Mouse (Mus musculus): ENCODE results near the gene Bcl10. TPM values are rescaled to one million over a fixed set of nuclear protein-coding genes. Genes with fewer than 3 reads are reported as not detected.
"Not testable (repeated sequence)": the region's sequence is repeated elsewhere in the genome, so short reads cannot be mapped to it uniquely, and the experiment has no call there.

Gene Bcl10
- polyA plus RNA-seq, 1 experiment, result 14.0 TPM

DNA sequence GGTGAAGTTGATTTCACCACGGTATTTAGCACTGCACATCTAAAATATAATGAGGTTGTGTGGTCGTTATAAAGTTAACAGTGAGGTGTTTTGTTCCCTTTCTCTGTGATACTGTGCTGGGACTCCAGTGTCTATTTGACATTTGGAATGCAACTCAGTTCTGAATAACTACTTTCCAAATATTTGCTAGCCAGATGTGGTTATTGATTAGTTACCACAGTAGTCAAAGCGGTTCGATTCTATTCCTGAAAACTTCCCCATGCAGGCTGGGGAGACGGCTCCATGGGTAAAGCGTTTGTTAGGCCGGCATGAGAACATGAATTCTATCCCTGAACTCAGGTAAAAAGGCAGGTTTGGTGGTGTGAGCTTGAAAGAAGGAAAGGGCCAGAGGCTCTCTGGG is 10.1 kb upstream of the Bcl10 start:
- DNase-seq (ENCODE audit: extremely low spot score in 1 of 2, low spot score in 1 of 2), result no peak

DNA sequence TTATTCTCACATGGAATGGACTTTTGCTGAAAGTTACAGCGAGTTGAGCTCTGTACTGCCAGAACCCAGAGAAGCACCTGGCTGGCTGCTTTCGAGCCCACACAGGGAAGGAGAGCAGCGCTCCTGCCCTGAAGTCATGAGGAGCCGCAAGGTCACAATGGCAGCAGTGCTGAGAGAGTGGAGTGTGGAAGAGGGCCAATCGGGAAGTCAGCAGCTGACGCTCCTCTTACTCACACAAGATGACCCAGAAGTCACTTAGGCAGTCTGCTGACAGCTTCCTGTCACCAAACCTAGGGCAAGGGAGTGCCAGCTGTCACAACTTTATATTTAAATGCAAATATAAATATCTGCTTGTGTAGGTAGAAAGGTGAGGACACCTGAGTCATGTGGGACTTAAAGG is 9.3 kb upstream of the Bcl10 start:
- no peak for DNase-seq (ENCODE audit: extremely low spot score in 1 of 2, low spot score in 1 of 2)

DNA sequence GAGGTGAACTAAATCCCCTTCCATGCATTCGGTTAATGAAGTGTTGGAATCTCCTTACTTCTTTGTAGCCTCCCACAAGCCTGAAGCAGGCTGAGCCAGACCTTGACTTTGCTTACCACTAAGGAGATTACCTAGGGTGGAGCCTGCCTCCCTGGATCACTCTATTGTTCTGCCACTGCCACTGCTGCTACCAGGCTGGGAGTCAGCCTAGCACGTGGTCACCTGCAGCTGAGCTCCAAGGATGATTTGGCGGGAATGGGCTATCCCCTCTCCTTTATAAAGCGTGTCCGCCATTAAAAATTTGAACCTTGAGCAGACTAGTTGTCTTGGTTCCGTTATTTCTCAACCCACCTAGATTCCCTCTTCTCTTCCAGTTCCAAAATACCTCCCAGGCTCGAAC is 8.7 kb upstream of the Bcl10 start:
- not testable (repeated sequence) for DNase-seq (ENCODE audit: extremely low spot score in 1 of 2, low spot score in 1 of 2)

DNA sequence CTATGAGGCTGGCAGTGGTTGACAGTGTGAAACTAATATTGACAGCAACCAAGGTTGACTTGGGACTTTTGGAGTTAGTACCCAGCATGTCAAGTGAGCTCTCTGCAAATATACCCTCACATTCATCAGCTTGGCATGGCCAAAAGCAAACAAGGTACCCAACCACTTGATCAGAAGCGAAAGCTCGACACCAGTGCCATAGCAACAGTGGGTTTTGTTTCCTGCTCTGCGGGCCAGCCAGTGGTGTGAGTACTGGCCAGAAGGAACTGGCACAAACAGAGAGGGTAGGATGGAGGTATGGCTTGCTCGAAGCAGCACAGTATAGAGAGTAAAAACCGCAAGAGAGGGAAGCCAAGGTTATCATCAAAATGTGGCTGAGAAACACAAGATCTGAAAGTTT is 6.2 kb upstream of the Bcl10 start:
- DNase-seq (ENCODE audit: extremely low spot score in 1 of 2, low spot score in 1 of 2), result no peak

DNA sequence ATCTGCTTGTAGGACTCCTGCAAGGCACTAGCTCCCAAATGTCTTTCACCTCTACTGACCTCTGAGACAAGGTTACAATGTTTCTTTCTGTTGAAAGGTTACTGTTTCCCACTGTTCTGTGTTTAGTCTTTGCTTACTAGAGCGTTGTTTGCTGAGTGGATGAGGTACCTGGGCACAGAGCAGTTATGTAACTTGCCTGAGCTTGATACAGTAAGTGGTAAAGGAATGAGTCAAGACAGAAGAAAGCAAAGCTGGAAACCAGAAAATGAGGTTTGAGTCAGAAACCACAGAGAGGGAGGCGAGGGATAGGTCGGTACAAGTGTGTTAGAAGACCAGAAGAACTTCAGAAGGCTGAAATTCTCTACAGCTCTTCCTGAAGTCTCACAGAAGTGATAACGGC is 5.8 kb upstream of the Bcl10 start:
- DNase-seq (ENCODE audit: extremely low spot score in 1 of 2, low spot score in 1 of 2), result no peak

DNA sequence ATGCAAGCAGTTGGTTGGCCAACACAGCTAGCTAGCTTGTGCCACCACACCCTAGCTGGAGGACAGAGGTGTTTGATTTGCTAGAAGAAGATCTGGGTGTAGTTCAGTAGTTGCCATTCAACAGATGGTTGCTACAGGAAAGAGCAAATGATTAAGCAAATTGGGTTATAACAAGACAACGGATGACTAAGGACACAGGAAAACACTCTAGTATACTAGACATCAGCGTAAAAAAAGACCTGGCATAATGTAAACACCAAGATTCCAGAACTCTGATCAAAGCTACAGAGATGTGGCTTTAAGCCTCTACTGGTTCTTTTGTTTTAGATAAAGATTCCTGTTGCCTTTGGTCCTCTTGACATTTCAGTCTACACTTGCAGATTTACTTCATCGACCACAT is 367 bp downstream of the Bcl10 start:
- DNase-seq (ENCODE audit: extremely low spot score in 1 of 2, low spot score in 1 of 2), result no peak

DNA sequence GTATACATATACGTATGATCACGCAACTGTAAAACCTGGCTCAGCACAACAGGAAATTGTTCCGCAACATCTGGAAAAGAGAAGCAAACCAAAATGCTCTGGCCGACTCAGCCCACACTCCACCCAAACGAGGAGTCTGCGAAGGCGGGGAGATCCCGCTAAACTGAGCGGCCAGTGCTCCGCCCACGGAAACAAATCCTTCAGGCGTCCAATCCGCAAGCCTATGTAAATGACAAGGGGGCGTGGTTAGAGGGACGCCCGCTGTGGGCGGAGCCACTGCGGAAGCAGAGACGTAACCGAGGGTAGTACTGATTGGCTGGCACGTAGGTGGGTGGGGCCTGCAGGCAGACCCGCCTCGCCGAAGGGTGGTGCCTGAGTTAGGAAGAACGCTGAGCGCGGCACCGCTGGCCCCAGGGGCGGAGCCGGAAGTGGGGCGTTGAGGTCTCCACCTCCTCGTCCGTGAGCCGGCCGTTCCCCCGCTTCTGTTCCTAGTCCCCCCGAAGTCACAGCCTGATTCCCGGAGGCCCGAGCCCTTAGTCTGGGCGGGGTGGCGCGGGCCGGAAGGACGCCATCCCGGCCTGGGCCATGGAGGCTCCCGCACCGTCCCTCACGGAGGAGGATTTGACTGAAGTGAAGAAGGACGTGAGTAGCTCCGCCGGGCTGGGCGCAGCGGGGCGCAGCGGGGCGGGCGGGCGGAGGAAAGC is 1.4 kb downstream of the Bcl10 start:
- DNase-seq (ENCODE audit: extremely low spot score in 1 of 2, low spot score in 1 of 2), result peak; percentile 98 to 99

DNA sequence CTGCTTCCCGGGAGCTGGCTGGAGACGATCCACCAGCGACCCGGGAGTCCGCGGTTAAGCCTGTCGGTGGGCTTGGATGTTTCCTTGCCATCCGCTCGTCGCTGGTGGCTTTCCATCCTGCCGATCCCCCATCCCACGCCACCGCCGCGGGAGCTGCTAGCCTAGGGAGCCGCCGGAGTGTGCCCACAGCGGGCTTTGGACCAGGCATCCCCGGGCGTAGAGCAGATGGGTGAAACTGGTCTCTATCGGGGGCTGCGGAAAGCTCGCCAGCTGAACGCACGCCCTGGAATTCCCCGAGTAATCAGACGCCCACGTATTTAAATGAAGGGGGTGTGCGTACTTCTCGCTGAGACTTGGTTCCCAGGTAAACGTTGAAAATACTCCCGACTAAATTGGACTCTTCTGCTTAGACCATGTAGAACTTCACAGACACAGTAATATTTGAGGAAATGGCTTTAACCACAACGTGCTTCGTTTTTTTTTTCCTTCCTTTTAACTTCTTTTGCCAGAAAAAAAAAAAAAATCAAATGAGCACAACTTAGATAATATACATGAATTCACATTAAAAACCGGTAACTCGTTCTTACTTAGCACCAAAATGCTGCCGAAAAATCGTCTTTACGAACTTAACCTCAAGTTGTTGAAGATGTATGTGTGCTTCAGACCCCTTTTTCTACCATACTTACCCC is 2.2 kb downstream of the Bcl10 start:
- peak in 1 of 2 experiments; percentile 59 for DNase-seq (ENCODE audit: extremely low spot score in 1 of 2, low spot score in 1 of 2)

DNA sequence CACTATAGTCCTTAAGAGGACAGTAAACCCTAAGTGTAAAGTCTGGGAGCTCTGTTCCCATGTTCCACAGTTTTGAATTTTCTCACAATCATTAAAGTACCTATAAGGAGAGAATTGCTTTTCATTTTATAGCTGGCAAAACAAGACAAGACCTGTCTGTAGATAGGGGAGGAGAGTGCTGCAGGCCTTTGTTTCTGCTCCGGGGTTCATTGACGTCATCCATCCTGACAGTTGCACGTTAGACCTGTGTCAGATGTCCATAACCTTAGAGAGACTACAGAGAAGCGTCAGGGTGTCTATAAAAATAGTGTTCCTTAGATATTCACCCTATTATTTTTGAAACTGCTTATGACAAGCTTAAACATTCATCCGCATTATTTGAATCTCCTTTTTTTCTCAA is 2.9 kb downstream of the Bcl10 start:
- DNase-seq (ENCODE audit: extremely low spot score in 1 of 2, low spot score in 1 of 2), result no peak

DNA sequence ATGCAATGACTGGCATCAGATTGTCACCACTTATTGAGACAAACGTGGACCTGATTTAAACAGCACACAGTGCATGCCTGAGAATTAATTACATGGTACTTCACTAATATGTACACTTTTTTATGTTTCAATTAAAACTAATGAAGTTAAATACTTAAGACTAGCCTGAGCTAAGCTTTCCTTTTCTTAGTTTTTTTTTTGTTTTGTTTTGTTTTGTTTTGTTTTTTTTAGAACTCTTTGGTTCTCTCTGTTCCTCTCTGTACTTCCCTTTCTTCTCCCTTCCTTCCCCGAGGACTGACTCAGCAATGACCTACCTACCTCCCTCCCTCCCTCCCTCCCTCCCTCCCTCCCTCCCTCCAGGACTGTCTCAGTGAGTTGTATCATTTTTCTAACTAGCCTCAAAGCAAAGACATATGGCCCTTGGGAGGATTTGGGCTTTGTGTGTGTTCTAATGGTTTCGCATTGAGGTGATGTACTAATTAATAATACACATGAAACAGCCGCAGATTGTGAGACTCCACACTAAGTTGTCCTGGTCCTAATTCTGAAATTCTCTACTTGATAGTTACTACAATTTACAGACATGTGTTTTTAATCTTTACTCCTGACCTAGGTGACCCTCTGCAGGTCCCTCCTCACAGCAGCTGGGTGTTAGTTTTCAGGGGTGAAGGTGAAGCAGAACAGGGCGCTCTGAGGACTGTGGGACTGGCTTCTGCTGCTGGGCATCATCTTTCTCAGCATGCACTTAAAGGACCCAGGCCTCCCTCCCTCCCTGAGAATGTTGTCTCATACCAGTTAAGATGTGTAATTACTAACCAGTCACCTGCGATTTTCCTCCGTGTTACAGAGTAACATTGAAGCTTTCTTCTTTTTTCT is 7.2 kb downstream of the Bcl10 start:
- DNase-seq (ENCODE audit: extremely low spot score in 1 of 2, low spot score in 1 of 2), result no peak

DNA sequence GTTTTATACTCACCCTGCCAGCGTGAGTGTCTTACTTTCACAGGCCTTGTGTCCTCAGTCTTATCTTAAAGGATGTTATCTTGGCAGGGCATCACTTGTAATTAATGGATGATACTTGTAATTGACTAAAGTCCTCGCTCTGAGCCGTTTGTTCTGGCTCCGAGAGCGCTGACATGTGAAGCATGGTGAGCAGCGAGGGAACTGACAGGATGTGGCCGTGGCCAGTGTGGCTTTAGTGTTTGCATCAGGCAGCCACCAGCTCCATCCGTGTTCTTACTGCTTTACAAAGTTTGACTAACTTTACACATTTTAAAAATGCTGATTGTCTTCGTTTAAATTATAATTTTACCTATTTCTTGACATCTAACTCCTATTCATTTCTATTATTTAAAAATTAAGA is 11.2 kb downstream of the Bcl10 start:
- no peak for DNase-seq (ENCODE audit: extremely low spot score in 1 of 2, low spot score in 1 of 2)

DNA sequence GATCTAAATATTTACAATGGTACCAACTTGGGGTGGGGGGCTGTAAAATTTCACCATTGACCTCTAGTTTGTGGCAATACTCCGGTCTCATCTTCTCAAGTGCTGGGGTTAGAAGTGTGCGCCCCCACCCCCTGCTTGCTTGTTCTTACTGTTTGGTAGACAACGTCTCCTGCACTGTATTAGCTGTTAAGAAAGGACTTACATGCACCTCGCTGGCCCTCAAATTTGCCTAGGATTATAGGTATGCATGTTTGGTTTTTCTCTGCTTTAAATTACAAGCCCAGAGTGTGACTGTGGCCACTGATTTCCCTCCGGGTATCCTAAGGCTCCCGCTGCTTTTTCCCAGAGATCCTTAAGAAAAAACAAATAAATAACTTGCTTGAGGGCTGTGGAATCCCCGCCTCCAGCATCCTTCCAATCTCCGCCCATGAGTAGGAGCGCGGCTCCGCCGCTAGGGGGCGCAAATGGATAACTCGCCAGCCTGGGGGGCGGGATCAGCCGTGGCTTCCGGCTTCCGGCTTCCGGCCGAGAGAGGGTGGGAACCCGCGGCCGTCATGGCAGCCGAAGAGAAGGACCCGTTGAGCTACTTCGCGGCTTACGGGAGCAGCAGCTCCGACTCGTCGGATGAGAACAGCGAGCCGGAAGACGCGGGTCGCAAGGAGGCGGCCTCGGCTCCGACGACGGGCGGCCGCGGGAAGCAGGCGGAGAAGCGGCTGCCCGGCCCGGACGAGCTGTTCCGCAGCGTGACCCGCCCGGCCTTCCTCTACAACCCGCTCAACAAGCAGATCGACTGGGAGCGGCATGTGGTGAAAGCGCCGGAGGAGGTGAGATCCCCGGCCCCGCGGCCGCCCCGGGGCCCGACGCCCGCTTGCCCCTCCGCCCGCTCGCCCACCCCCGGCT is 15.2 kb downstream of the Bcl10 start, which contains the start of gene 2410004B18Rik:
Gene 2410004B18Rik (plus strand): TSS at position 510 of the 900 bp plus-strand sequence.
- peak; percentile 73 to 94 for DNase-seq (ENCODE audit: extremely low spot score in 1 of 2, low spot score in 1 of 2)

DNA sequence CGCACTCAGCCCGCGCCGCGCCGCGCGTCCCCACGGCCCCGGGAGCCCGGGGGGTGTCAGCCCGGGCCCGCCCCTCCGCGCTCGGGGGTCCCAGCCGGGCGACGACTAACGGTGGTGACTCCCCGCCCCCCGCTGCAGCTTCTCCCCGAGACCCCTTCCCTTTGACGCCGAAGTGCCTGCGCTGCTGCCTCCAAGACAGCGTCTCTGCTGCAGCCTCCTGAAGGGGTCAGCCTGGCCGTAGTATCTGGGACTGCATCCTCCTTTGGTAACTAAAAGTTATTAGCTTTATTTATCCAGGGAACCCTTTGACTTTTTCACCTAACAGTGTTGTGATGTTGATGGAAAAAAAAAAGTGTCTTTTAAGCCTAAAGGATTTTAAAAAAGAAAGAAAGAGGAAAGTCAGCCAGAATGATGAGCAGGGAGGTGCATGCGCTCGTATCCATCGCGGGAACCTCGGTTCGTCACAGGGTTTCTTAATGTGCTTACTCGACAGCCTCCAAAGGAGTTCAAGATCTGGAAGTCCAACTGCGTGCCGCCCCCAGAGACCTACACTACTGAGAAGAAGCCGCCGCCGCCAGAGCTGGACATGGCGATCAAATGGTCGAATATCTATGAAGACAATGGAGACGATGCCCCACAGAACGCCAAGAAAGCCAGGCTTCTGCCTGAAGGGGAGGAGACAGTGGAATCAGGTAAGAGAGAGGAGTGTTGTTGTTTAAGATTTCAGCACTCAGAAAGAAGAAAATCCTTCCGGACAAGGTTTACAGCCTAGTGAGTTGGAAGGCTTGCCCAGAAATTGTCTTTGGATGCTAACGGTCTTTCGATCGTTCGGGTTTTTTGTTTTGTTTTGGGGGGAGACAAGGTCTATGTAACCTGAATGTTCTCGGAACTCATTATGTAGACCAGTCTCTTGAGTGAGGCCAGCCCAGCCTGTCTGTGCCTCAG is 16.1 kb downstream of the Bcl10 start:
- DNase-seq (ENCODE audit: extremely low spot score in 1 of 2, low spot score in 1 of 2), result no peak

DNA sequence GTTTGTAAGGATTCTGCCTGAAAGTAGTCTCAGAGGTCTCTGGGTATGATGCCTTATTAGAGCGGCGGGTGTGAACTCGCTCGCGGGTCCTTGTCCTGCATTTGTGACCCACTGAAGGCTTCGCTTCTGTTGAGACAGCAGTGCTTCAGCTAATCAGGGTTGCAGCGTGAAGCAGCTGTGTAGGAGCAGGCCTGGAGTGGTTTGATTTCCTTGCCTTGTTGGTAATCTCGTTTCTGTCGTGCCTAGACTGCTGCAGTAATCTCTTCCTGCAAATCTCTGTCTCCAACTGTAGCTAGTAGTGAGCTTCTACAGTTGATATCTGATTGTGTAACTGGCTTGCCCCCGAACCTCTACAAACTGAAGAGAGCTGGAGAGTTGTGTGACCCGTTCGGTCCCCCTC is 16.8 kb downstream of the Bcl10 start:
- DNase-seq (ENCODE audit: extremely low spot score in 1 of 2, low spot score in 1 of 2), result no peak

DNA sequence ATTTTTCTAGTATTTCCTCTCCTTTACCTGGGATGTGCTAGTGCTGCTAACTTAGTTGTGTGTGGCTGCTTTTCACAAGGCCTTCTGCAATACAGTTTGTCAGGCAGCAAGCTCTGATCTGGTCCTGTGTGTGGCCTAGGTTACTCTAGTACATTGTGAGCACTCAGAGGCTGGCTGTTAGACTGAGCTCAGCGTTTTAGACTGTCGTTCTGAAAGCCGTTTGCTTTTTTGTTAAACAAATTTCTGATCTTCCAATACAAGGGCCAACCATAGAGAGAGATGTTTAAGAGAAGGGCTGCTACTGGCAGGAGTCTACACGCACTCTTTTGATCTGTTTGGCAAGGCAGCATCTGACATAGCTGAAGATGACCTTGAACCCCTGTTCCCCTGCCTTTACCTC is 17.4 kb downstream of the Bcl10 start:
- DNase-seq (ENCODE audit: extremely low spot score in 1 of 2, low spot score in 1 of 2), result no peak

DNA sequence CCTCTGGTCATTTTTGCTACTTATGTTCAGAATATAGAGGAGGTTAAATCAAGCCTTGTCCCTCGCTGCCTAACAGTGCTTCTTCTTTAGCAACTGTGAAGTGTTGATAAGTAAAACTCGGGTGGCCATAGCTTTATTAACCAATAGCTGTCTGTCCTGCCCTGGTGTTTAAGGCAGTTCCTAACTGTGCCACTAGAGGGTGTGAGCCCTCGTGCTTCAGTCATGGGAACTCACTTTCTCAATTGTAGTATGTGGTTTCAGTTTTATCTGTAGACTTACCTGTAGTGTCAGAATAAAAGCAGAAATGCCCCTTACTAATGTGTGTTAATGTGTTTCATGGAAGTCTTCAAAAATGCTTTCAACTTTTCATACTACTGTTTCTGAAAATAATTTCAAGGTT is 19.4 kb downstream of the Bcl10 start:
- peak in 1 of 2 experiments; percentile 82 for DNase-seq (ENCODE audit: extremely low spot score in 1 of 2, low spot score in 1 of 2)

DNA sequence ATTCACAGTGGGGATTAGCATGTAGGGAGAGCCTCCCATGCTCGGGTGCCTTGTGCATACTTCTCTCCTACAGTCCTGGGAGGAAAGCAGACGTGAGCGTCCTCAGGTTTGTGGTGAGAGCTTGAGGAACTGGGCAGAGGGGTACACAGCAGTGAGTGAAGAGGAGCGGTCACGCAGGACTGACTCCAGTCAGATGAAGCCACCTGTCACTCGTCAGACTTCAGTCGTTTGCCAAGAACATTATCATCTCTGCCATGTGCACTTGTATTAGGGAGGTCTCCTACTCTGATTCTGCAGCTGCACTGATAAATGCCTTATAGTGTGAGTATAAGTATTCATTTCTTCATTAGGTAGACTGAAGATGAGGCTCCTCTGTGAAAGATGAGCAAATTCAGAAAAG is 21.7 kb downstream of the Bcl10 start:
- no peak for DNase-seq (ENCODE audit: extremely low spot score in 1 of 2, low spot score in 1 of 2)

DNA sequence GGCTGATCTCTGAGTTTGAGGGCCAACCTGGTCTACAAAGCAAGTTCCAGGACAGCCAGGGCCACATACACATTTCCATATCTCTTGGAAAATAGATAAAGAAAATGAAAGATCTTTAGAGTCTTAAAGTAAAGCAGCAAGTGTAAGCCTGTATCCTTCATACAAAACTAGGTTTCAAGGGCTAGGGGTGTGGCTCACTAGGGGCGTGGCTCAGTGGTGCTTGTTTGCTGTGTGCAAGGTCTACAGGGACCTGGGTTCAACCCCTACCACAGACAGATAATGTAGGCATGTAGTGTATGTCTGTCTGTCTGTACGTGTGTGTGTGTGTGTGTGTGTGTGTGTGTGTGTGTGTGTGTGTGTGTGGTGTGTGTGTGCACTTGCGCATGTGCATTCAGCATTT is 23.3 kb downstream of the Bcl10 start:
- DNase-seq (ENCODE audit: extremely low spot score in 1 of 2, low spot score in 1 of 2), result no peak

DNA sequence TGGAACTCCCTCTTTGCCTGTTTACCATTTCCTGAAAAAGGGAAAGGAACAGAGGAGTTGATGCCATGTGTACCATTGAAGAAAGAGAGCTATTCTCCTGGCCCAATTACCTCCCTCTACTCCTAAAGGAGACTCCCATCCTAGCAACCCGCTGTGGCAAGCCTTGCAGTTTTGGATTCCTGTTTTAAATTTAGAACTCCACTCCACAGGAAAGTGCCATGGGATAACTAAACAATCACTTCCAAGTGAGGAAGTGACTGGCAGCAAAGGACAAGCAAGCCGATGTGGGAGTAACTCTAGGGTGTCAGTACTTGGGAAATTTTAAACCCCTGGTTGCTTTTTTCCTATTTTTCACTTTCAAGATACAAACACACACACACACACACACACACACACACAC is 24.1 kb downstream of the Bcl10 start:
- no peak for DNase-seq (ENCODE audit: extremely low spot score in 1 of 2, low spot score in 1 of 2)
